Mouse (Mus musculus) cortical plate, adult 2 months (tissue): Measurements from ENCODE around the gene Gins2. TPM values are rescaled to one million over a fixed set of nuclear protein-coding genes. Genes with fewer than 3 reads are reported as not detected.
A peak's percentile ranks its signal among the peaks of the same experiment; 100 is the strongest.

Source experiments
- H3K27ac ChIP-seq: fragments of 200-500 bp; 2 replicates; pipeline ENCODE4 v1.5.1; 2012; ENCODE audit warnings: low read length, control low read depth, inconsistent platforms; ENCODE audit not compliant: insufficient read depth
- H3K4me1 ChIP-seq: fragments of 200-500 bp; 2 replicates; pipeline ENCODE4 v1.6.1; 2011; ENCODE audit warnings: low read length; ENCODE audit not compliant: control insufficient read depth, insufficient read depth
- H3K4me3 ChIP-seq: fragments of 200-500 bp; 2 replicates; pipeline ENCODE4 v1.5.1; 2011; ENCODE audit warnings: mild to moderate bottlenecking, low read length, control low read depth; ENCODE audit not compliant: insufficient read depth
- CTCF ChIP-seq: fragments of 200-500 bp; IDR thresholded peaks from 2 replicates; pipeline ENCODE4 v1.5.1; 2011; ENCODE audit warnings: mild to moderate bottlenecking, control low read depth, low read length; ENCODE audit not compliant: insufficient read depth; ENCODE audit errors: extremely low read depth
- POLR2A ChIP-seq: fragments of 200-500 bp; IDR thresholded peaks from 2 replicates; pipeline ENCODE4 v1.6.1; 2011; ENCODE audit warnings: mild to moderate bottlenecking, low read length, control low read depth; ENCODE audit not compliant: insufficient read depth; ENCODE audit errors: extremely low read depth
- polyA plus RNA-seq: library from polyadenylated mRNA; depleted of rRNA; stranded (reverse); fragments of >200 nt; gene quantifications from 2 replicates; pipeline ENCODE4 v1.2.3, GENCODE M21; 2012

The Gins2 gene
- polyA plus RNA-seq, 1 experiment = 2.2 TPM

GRCm38 (mm10) chr8:120559654-120560053 is 29.4 kb downstream of the Gins2 start:
- Histone ChIP-seq H3K4me3 (no peak overlapping the region), H3K4me1 (peaks cover 21% of the 10 kb centered on the region), H3K27ac (no peak overlapping the region)
- TF ChIP-seq POLR2A (no peak), CTCF (no peak)

GRCm38 (mm10) chr8:120558162-120558561 is 30.9 kb downstream of the Gins2 start:
- peaks cover 20% of the 10 kb centered on the region for H3K4me1 ChIP-seq
- no peak overlapping the region for H3K4me3 ChIP-seq
- TF ChIP-seq CTCF (no peak), POLR2A (no peak)
- H3K27ac ChIP-seq = no peak overlapping the region

- Histone ChIP-seq H3K4me3 (no peak overlapping the region), H3K4me1 (peaks cover 16% of the 10 kb centered on the region), H3K27ac (no peak overlapping the region)
- TF ChIP-seq CTCF = no peak
- no peak for TF ChIP-seq POLR2A
Measured at GRCm38 (mm10) chr8:120557170-120557965, 31.7 kb downstream of the Gins2 start.

- no peak overlapping the region for H3K4me3 ChIP-seq
- H3K4me1 ChIP-seq = peaks cover 23% of the 10 kb centered on the region
- TF ChIP-seq POLR2A = no peak
- TF ChIP-seq CTCF = no peak
- H3K27ac ChIP-seq = no peak overlapping the region
Measured at GRCm38 (mm10) chr8:120556198-120556892, 32.8 kb downstream of the Gins2 start.

- Histone ChIP-seq H3K4me3 (no peak overlapping the region), H3K27ac (no peak overlapping the region), H3K4me1 (peaks cover 25% of the 10 kb centered on the region)
- TF ChIP-seq POLR2A = no peak
- TF ChIP-seq CTCF = no peak
Measured at GRCm38 (mm10) chr8:120554466-120555039, 34.6 kb downstream of the Gins2 start.

GRCm38 (mm10) chr8:120553441-120554123 is 35.5 kb downstream of the Gins2 start:
- H3K27ac ChIP-seq = no peak overlapping the region
- TF ChIP-seq CTCF (no peak), POLR2A (no peak)

GRCm38 (mm10) chr8:120552509-120552908 is 36.6 kb downstream of the Gins2 start:
- Histone ChIP-seq H3K27ac (no peak overlapping the region), H3K4me1 (peaks cover 23% of the 10 kb centered on the region), H3K4me3 (no peak overlapping the region)
- TF ChIP-seq POLR2A (no peak), CTCF (no peak)

More at GRCm38 (mm10) chr8:120553441-120554123, 35.5 kb downstream of the Gins2 start:
- H3K4me1 ChIP-seq = peaks cover 24% of the 10 kb centered on the region
- H3K4me3 ChIP-seq = no peak overlapping the region

GRCm38 (mm10) chr8:120551677-120551980 is 37.5 kb downstream of the Gins2 start:
- H3K4me3 ChIP-seq = no peak overlapping the region
- no peak for TF ChIP-seq POLR2A
- TF ChIP-seq CTCF = no peak
- peak overlapping the region; percentile 49 for H3K27ac ChIP-seq
- H3K4me1 ChIP-seq = peaks cover 22% of the 10 kb centered on the region

GRCm38 (mm10) chr8:120550937-120551676 is 38.0 kb downstream of the Gins2 start:
- no peak for TF ChIP-seq POLR2A
- H3K4me3 ChIP-seq = no peak overlapping the region

More at GRCm38 (mm10) chr8:120550937-120551676, 38.0 kb downstream of the Gins2 start:
- peak overlapping the region; percentile 76 for H3K27ac ChIP-seq
- peaks cover 22% of the 10 kb centered on the region for H3K4me1 ChIP-seq
